Mouse (Mus musculus) spleen, adult 2 months (tissue): ENCODE measurements around the gene Hrh1.

Experiments
- CTCF ChIP-seq: fragments of 200-500 bp; IDR thresholded peaks from 2 replicates; pipeline ENCODE4 v1.5.1; 2011; ENCODE audit warnings: mild to moderate bottlenecking, inconsistent platforms; ENCODE audit not compliant: insufficient read depth, insufficient read length, insufficient replicate concordance; ENCODE audit errors: extremely low read depth
- POLR2A ChIP-seq: fragments of 200-500 bp; IDR thresholded peaks from 2 replicates; pipeline ENCODE4 v1.6.1; 2011; ENCODE audit warnings: low read depth, low read length, inconsistent platforms

DNA sequence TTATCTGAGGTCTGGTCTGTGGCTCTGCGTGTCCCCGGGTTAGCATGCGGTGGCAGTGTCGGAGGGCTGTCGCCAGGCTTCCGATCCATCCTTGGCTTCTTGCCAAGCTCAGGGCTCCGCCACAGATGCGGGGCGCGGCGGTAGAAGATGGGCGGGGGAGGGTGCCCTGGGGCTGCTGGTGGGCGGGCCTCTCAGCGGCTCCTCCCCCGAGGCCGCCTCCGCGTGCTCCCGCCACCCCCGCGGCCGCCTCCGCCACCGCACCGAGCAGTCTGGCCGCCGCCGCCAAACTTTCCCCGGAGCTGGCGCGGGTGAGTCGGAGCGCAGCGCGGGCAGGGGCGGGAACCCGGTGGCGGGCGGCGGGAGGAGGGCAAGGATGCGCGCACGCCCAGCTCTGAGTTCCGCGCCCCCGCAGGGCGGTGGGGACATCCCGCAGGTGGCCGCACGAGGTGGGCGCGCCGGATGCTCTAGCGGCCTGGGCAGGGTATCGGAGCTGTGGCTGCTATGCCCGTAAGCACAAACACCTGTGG lies at the start of gene Hrh1:
- TF ChIP-seq CTCF (no peak), POLR2A (no peak)
